Mouse (Mus musculus): ENCODE data around the gene Borcs5. TPM values are rescaled to one million over a fixed set of nuclear protein-coding genes. Genes with fewer than 3 reads are reported as not detected.

Borcs5 gene
- polyA plus RNA-seq, 1 experiment from 2014 or later, result 13.9 TPM

DNA sequence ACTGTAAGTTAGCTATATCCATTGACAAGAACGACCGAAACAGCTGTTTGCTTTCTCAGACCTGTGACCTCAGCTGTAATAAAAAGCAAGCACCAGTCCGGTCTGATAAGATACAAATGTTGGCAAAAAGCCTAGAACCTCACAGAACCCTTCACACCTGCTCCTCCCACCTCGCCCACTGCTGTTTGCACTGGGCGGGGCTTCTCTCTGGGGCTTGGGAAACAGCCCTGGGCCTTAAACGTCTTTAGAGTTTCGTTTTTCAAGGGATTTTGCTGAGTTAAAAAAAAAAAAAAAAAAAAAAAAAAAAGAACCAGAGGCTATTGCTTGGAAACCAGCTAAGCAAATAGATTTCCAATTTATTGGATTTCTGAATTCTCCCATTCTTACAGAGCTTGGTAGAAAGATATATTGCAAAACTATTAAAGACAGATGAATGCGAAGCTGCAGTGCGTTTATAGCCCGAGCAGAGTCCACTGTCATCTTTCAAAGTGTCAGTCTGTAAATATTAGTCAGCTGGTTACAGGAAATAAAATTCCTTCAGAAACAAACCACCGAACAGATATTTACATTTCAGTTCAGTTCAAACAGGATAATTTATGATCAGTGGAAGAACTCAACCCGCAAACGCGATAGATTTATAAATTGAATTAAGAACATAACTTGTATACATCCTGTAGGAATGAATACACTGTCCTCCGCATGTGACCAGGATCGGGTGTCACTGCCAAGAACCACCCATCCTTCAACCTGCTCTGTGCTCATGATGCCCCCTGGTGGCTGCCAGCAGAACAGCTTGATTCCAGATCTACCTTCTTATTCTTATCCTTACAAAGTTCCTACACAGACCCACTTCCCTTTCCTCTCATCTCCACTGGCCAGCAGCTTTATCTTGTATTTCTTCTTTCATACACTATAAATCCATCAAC lies 24.3 kb upstream of the Borcs5 start:
- WGBS, result 5% methylated on average over 16 of the region's 16 CpGs
- peaks cover 3% of the 10 kb centered on the region; the same call in 1 of the 2 replicates for H3K4me1 ChIP-seq (ENCODE audit: insufficient read depth)
- H3K9me3 ChIP-seq (ENCODE audit: low read depth, low read length), result no peaks in the 10 kb centered on the region
- peak; percentile 84 for ATAC-seq (ENCODE audit: insufficient read depth)
- no peak overlapping the region for H3K9ac ChIP-seq
- peak overlapping the region; percentile 50 for H3K4me2 ChIP-seq
- peak; percentile 91 for DNase-seq
- H3K27ac ChIP-seq (ENCODE audit: low read depth), result no peak overlapping the region
- no peaks in the 10 kb centered on the region for H3K36me3 ChIP-seq (ENCODE audit: insufficient read depth)
- H3K27me3 ChIP-seq (ENCODE audit: insufficient read depth, low read length), result no peaks in the 10 kb centered on the region
- H3K4me3 ChIP-seq (ENCODE audit: low read depth, low read length), result peak overlapping the region; percentile 2; the same call in 1 of the 2 replicates
- peak; percentile 98 for TF ChIP-seq CTCF (IDR thresholded peaks at IDR 0.05; ENCODE audit: low read depth)

DNA sequence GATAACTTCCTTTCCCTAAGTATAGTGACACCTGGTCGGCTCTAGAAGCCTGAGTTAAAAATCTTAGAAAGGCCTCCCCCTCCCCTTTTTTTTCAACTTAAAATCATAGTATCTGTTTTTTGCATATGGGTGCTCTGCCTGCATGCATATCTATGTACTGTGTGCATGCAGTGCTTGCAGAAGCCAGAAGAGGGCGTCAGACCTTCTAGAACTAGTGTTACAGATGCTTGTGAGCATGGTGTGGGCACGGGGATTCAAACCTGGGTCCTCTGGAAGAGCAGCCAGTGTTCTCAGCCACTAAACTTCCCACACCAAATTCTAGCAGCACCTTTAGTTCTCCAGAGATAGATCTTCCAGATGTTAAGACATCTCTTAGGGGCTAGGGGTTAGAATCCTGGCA lies 21.7 kb upstream of the Borcs5 start:
- no peak overlapping the region for H3K9ac ChIP-seq
- 50% methylated on average over 3 of the region's 3 CpGs for WGBS
- H3K9me3 ChIP-seq (ENCODE audit: low read depth, low read length), result no peaks in the 10 kb centered on the region
- no peak overlapping the region for H3K4me3 ChIP-seq (ENCODE audit: low read depth, low read length)
- H3K4me2 ChIP-seq, result no peak overlapping the region
- H3K36me3 ChIP-seq (ENCODE audit: insufficient read depth), result no peaks in the 10 kb centered on the region
- no peak for TF ChIP-seq CTCF (IDR thresholded peaks at IDR 0.05; ENCODE audit: low read depth)
- DNase-seq, result no peak
- no peaks in the 10 kb centered on the region for H3K27me3 ChIP-seq (ENCODE audit: insufficient read depth, low read length)
- no peak overlapping the region for H3K27ac ChIP-seq (ENCODE audit: low read depth)
- ATAC-seq (ENCODE audit: insufficient read depth), result no peak
- peaks cover 3% of the 10 kb centered on the region; the same call in 1 of the 2 replicates for H3K4me1 ChIP-seq (ENCODE audit: insufficient read depth)

DNA sequence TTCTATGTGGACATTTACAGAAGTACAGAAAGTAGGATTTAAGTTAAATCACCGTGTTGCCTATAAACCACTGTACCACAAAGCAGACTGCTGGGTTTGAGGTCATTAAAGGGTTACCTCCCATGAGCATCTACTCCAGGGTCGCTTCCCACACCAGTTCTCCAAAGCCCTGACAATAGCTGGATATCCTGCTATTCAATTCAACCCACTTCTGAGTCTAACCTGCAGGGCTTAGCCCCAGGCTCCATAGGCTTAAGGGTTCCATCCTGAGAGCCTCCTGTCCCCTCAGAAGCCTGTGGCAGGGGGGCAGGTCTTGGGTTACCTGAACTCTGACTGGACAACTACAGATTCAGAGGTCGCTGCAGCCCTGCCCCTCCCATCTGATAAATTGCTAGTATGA lies 19.2 kb upstream of the Borcs5 start:
- H3K4me3 ChIP-seq (ENCODE audit: low read depth, low read length), result no peak overlapping the region
- ATAC-seq (ENCODE audit: insufficient read depth) (no peak), DNase-seq (no peak)
- H3K4me1 ChIP-seq (ENCODE audit: insufficient read depth), result no peaks in the 10 kb centered on the region
- TF ChIP-seq CTCF (IDR thresholded peaks at IDR 0.05; ENCODE audit: low read depth), result no peak
- H3K36me3 ChIP-seq (ENCODE audit: insufficient read depth), result no peaks in the 10 kb centered on the region
- no peaks in the 10 kb centered on the region for H3K9me3 ChIP-seq (ENCODE audit: low read depth, low read length)
- H3K9ac ChIP-seq, result no peak overlapping the region
- H3K27ac ChIP-seq (ENCODE audit: low read depth), result no peak overlapping the region
- H3K27me3 ChIP-seq (ENCODE audit: insufficient read depth, low read length), result no peaks in the 10 kb centered on the region
- no peak overlapping the region for H3K4me2 ChIP-seq
- 62% methylated on average over 3 of the region's 3 CpGs for WGBS

DNA sequence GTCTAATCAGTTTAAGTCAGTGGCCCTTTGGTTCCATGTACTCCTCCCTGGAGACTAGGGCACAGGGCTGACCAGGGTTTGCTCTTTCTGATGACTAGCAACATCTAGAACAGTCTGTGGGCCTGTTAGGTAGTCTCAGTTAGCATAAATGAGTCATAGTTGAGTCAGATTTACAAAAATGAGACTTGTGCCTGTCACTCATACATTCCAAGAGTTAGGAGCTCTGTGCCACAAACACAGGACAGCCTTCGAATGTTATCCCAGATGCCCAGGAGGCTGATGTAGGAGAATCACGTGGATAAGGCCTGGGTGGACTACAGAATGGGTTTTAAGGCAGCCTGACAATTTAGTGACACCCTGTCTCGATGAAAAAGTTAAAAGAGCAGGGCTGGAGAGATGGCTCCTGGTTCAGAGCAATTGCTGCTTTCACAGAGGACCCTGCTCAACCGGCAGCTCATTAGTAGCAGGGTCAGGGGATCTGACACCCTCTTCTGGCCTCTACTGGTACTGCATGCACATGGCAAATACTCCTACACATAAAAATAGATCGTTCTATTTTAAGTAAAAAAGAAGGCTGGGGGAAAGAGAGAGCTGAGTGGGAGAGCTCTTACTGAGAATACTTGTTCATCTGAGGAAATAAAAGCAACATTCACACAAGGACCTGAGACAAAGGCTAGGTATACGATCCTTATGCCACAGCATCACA lies 18.3 kb upstream of the Borcs5 start:
- TF ChIP-seq CTCF (IDR thresholded peaks at IDR 0.05; ENCODE audit: low read depth), result peak; percentile 59
- Histone ChIP-seq H3K4me2 (no peak overlapping the region), H3K27ac (ENCODE audit: low read depth) (no peak overlapping the region), H3K9me3 (ENCODE audit: low read depth, low read length) (no peaks in the 10 kb centered on the region), H3K27me3 (ENCODE audit: insufficient read depth, low read length) (no peaks in the 10 kb centered on the region), H3K4me3 (ENCODE audit: low read depth, low read length) (no peak overlapping the region), H3K9ac (no peak overlapping the region), H3K4me1 (ENCODE audit: insufficient read depth) (no peaks in the 10 kb centered on the region), H3K36me3 (ENCODE audit: insufficient read depth) (no peaks in the 10 kb centered on the region)
- DNase-seq (peak; percentile 62), ATAC-seq (ENCODE audit: insufficient read depth) (no peak)
- 64% methylated on average over 6 of the region's 6 CpGs for WGBS

DNA sequence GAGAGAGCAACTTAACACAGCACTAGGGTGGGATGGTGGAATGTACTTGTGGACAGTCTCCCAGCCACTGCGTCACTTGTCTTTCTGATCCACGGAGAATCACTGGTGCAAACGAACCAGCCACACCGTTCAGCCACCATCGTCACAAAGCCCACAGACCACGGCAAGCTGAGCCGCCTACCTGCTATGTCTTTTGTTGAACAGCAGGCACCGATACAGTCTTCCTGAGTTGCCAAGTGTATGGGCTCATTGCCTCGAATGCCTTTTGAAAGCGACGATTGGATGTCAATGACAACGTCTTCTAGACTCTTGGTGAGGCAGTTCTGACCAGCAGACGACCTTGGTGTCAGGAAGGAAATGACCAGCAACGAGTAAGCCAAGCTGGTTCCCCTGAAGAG lies 17.8 kb upstream of the Borcs5 start:
- no peaks in the 10 kb centered on the region for H3K27me3 ChIP-seq (ENCODE audit: insufficient read depth, low read length)
- no peak for ATAC-seq (ENCODE audit: insufficient read depth)
- no peaks in the 10 kb centered on the region for H3K9me3 ChIP-seq (ENCODE audit: low read depth, low read length)
- WGBS, result 70% methylated on average over 14 of the region's 14 CpGs
- no peaks in the 10 kb centered on the region for H3K36me3 ChIP-seq (ENCODE audit: insufficient read depth)
- DNase-seq, result no peak
- no peak overlapping the region for H3K9ac ChIP-seq
- no peak overlapping the region for H3K4me2 ChIP-seq
- no peak overlapping the region for H3K27ac ChIP-seq (ENCODE audit: low read depth)
- TF ChIP-seq CTCF (IDR thresholded peaks at IDR 0.05; ENCODE audit: low read depth), result no peak
- no peaks in the 10 kb centered on the region for H3K4me1 ChIP-seq (ENCODE audit: insufficient read depth)
- no peak overlapping the region for H3K4me3 ChIP-seq (ENCODE audit: low read depth, low read length)

DNA sequence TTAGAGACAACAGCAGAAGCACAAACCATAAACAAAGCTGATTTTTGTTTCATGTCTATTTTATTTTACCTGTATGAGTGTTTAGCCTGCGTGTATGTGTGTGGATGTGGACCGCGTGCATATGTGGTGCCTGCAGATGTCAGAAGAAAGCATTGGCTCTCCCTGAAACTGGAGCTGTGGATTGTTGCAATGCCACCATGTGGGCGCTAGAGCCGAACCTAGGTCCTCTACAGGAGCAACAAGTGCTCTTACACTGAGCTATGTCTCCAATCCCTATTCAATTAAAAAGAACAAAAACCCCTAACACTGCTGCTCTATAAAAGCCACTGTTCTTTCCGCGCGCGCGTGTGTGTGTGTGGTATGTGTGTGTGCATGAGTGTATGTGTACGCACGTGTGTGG lies 13.9 kb upstream of the Borcs5 start:
- no peak for TF ChIP-seq CTCF (IDR thresholded peaks at IDR 0.05; ENCODE audit: low read depth)
- no peaks in the 10 kb centered on the region for H3K36me3 ChIP-seq (ENCODE audit: insufficient read depth)
- H3K9ac ChIP-seq, result no peak overlapping the region
- 68% methylated on average over 12 of the region's 12 CpGs for WGBS
- H3K4me1 ChIP-seq (ENCODE audit: insufficient read depth), result no peaks in the 10 kb centered on the region
- ATAC-seq (ENCODE audit: insufficient read depth) (no peak), DNase-seq (no peak)
- no peaks in the 10 kb centered on the region for H3K27me3 ChIP-seq (ENCODE audit: insufficient read depth, low read length)
- no peak overlapping the region for H3K4me3 ChIP-seq (ENCODE audit: low read depth, low read length)
- no peak overlapping the region for H3K4me2 ChIP-seq
- no peak overlapping the region for H3K27ac ChIP-seq (ENCODE audit: low read depth)
- no peaks in the 10 kb centered on the region for H3K9me3 ChIP-seq (ENCODE audit: low read depth, low read length)

DNA sequence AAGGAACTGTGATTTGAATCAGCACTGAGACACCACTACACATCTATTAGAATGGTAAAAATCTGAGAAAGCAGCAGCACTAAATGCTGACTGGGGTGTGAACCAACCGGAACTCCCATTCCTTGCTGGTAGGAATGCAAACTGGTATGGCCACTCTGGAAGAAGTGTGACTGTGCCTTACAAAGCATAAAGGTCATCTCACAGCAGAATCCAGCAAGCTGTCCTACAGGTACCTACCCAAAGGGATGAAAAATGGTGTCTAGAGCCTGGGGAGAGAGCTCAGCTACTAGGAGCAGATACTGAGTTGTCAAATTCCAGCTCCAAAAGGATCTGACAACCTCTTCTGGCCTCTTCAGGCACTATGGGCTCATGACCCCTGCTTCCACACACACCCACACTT lies 12.7 kb upstream of the Borcs5 start:
- Histone ChIP-seq H3K27ac (ENCODE audit: low read depth) (no peak overlapping the region), H3K9ac (no peak overlapping the region), H3K4me2 (no peak overlapping the region), H3K27me3 (ENCODE audit: insufficient read depth, low read length) (no peaks in the 10 kb centered on the region), H3K36me3 (ENCODE audit: insufficient read depth) (no peaks in the 10 kb centered on the region), H3K4me3 (ENCODE audit: low read depth, low read length) (no peak overlapping the region), H3K9me3 (ENCODE audit: low read depth, low read length) (no peaks in the 10 kb centered on the region), H3K4me1 (ENCODE audit: insufficient read depth) (no peaks in the 10 kb centered on the region)
- DNase-seq (no peak), ATAC-seq (ENCODE audit: insufficient read depth) (no peak)
- no peak for TF ChIP-seq CTCF (IDR thresholded peaks at IDR 0.05; ENCODE audit: low read depth)
- WGBS, result 73% methylated on average over 1 of the region's 1 CpGs
